Mouse (Mus musculus) CH12.LX (cell line): ENCODE measurements at regions not wholly inside any gene's neighbourhood (a gene's known extent, or its start where the extent isn't known, plus 50 kb on each side); places are given as distances from the start of the nearest gene placed in this dataset.

ENCODE experiments used
- DNase-seq: peaks from one replicate; pipeline ENCODE4 v3.0.0-alpha.2; 2013; ENCODE audit errors: extremely low read depth
- H3K27ac ChIP-seq: 2 replicates; pipeline ENCODE4 v1.5.1; 2012; ENCODE audit warnings: low read depth, mild to moderate bottlenecking, control low read depth, moderate library complexity; ENCODE audit not compliant: insufficient read depth
- H3K27me3 ChIP-seq: replicated peaks from 2 replicates; pipeline ENCODE3; 2012; ENCODE audit warnings: inconsistent platforms
- H3K36me3 ChIP-seq, 2 experiments: replicated peaks in 1 of 2; 2 replicates each; pipeline versions ENCODE3 to v1.6.1; 2012; ENCODE audit warnings: inconsistent platforms in 1 of 2, low read length in 1 of 2, mild to moderate bottlenecking in 1 of 2, mixed read lengths in 1 of 2, moderate library complexity in 1 of 2; ENCODE audit not compliant: control insufficient read depth in 1 of 2, insufficient read depth in 1 of 2
- H3K4me1 ChIP-seq, 2 experiments: 2 replicates each; pipeline ENCODE4 v1.6.1; 2012; ENCODE audit warnings: inconsistent platforms in 1 of 2, moderate library complexity in 1 of 2; ENCODE audit not compliant: insufficient read depth in 2 of 2, control insufficient read depth in 1 of 2
- H3K4me2 ChIP-seq: 2 replicates; pipeline ENCODE4 v1.6.1; 2012; ENCODE audit warnings: low read depth, mild to moderate bottlenecking, control low read depth; ENCODE audit not compliant: poor library complexity, insufficient read depth, severe bottlenecking
- H3K4me3 ChIP-seq, 3 experiments: fragments of 150-350 bp in 1 of 3; sonication (generic) in 1 of 3; replicated peaks in 1 of 3; 2 replicates each; pipeline versions ENCODE3 to v1.5.1; 2011 to 2012; ENCODE audit warnings: low read depth in 2 of 3, low read length in 2 of 3, mild to moderate bottlenecking in 2 of 3, moderate library complexity in 2 of 3, control low read depth in 1 of 3, improper control_type of control experiment in 1 of 3, inconsistent platforms in 1 of 3, mixed read lengths in 1 of 3; ENCODE audit not compliant: poor library complexity in 1 of 3
- H3K79me2 ChIP-seq: replicated peaks from 2 replicates; pipeline ENCODE4 v1.6.1; 2012; ENCODE audit warnings: mild to moderate bottlenecking, moderate library complexity; ENCODE audit not compliant: control insufficient read depth, poor library complexity, insufficient read depth, severe bottlenecking; ENCODE audit errors: extremely low read depth
- H3K9ac ChIP-seq: 2 replicates; pipeline ENCODE4 v1.6.1; 2012; ENCODE audit warnings: low read depth, mild to moderate bottlenecking, control low read depth, moderate library complexity; ENCODE audit not compliant: insufficient read depth
- H3K9me3 ChIP-seq: replicated peaks from 2 replicates; pipeline ENCODE3; 2012; ENCODE audit warnings: low read length, inconsistent platforms, mixed read lengths
- EP300 ChIP-seq: IDR thresholded peaks from 2 replicates; pipeline ENCODE4 v1.6.1; 2011; ENCODE audit warnings: low read length, improper control_type of control experiment
- ETS1 ChIP-seq: conservative IDR thresholded peaks from 2 replicates; pipeline ENCODE4 v1.6.1; 2012; ENCODE audit warnings: low read depth, mild to moderate bottlenecking, inconsistent platforms, low read length, improper control_type of control experiment, moderate library complexity
- HCFC1 ChIP-seq: IDR thresholded peaks from 2 replicates; pipeline ENCODE4 v1.6.1; 2012; ENCODE audit warnings: low read depth, mild to moderate bottlenecking, inconsistent platforms, low read length, improper control_type of control experiment
- IRF4 ChIP-seq: IDR thresholded peaks from 2 replicates; pipeline ENCODE4 v1.6.1; 2014; ENCODE audit warnings: low read depth, mild to moderate bottlenecking, inconsistent platforms, low read length, improper control_type of control experiment
- JUN ChIP-seq: IDR thresholded peaks from 2 replicates; pipeline ENCODE4 v1.6.1; 2011; ENCODE audit warnings: low read depth, mild to moderate bottlenecking, low read length, improper control_type of control experiment, moderate library complexity; ENCODE audit not compliant: insufficient read depth
- JUND ChIP-seq: conservative IDR thresholded peaks from 2 replicates; pipeline ENCODE4 v1.6.1; 2011; ENCODE audit warnings: low read depth, low read length, improper control_type of control experiment
- KAT2A ChIP-seq: IDR thresholded peaks from 2 replicates; pipeline ENCODE4 v1.6.1; 2012; ENCODE audit warnings: low read length, improper control_type of control experiment, inconsistent platforms; ENCODE audit not compliant: insufficient replicate concordance
- MAFK ChIP-seq: IDR thresholded peaks from 2 replicates; pipeline ENCODE4 v1.6.1; 2011; ENCODE audit warnings: low read length, improper control_type of control experiment; ENCODE audit not compliant: insufficient replicate concordance
- MAX ChIP-seq: IDR thresholded peaks from 2 replicates; pipeline ENCODE4 v1.6.1; 2011; ENCODE audit warnings: low read length, improper control_type of control experiment
- MAZ ChIP-seq: IDR thresholded peaks from 2 replicates; pipeline ENCODE4 v1.6.1; 2012; ENCODE audit warnings: low read depth, mild to moderate bottlenecking, inconsistent platforms, low read length, improper control_type of control experiment, moderate library complexity
- MXI1 ChIP-seq: IDR thresholded peaks from 2 replicates; pipeline ENCODE4 v1.6.1; 2011; ENCODE audit warnings: mild to moderate bottlenecking, low read depth, low read length, improper control_type of control experiment
- MYC ChIP-seq: IDR thresholded peaks from 2 replicates; pipeline ENCODE4 v1.6.1; 2011; ENCODE audit warnings: low read depth, mild to moderate bottlenecking, improper control_type of control experiment, low read length
- NRF1 ChIP-seq: IDR thresholded peaks from 2 replicates; pipeline ENCODE4 v1.6.1; 2014; ENCODE audit warnings: low read depth, mild to moderate bottlenecking, inconsistent platforms, low read length, improper control_type of control experiment, moderate library complexity
- PAX5 ChIP-seq: IDR thresholded peaks from 2 replicates; pipeline ENCODE4 v1.6.1; 2012; ENCODE audit warnings: low read length, inconsistent platforms, mixed read lengths
- POLR2A ChIP-seq: IDR thresholded peaks from 2 replicates; pipeline ENCODE4 v1.6.1; 2011; ENCODE audit warnings: low read depth, mild to moderate bottlenecking, improper control_type of control experiment, low read length
- POLR2AphosphoS2 ChIP-seq: IDR thresholded peaks from 2 replicates; pipeline ENCODE4 v1.6.1; 2011; ENCODE audit warnings: low read depth, low read length, improper control_type of control experiment
- RAD21 ChIP-seq: IDR thresholded peaks from 2 replicates; pipeline ENCODE4 v1.6.1; 2011; ENCODE audit warnings: low read depth, mild to moderate bottlenecking, low read length, improper control_type of control experiment, moderate library complexity
- SMC3 ChIP-seq: IDR thresholded peaks from 2 replicates; pipeline ENCODE4 v1.6.1; 2011; ENCODE audit warnings: low read depth, low read length, improper control_type of control experiment
- TBP ChIP-seq: conservative IDR thresholded peaks from 2 replicates; pipeline ENCODE4 v1.6.1; 2011; ENCODE audit warnings: low read depth, low read length, improper control_type of control experiment
- TCF12 ChIP-seq: IDR thresholded peaks from 2 replicates; pipeline ENCODE4 v1.6.1; 2014; ENCODE audit warnings: low read depth, mild to moderate bottlenecking, inconsistent platforms, low read length, improper control_type of control experiment
- UBTF ChIP-seq: IDR thresholded peaks from 2 replicates; pipeline ENCODE4 v1.6.1; 2012; ENCODE audit warnings: low read depth, mild to moderate bottlenecking, inconsistent platforms, low read length, improper control_type of control experiment, moderate library complexity
- USF1 ChIP-seq: IDR thresholded peaks from 2 replicates; pipeline ENCODE4 v1.6.1; 2014; ENCODE audit warnings: low read depth, mild to moderate bottlenecking, inconsistent platforms, low read length, improper control_type of control experiment
- USF2 ChIP-seq: conservative IDR thresholded peaks from 2 replicates; pipeline ENCODE4 v1.6.1; 2011; ENCODE audit warnings: low read depth, low read length, improper control_type of control experiment
- ZMIZ1 ChIP-seq: IDR thresholded peaks from 2 replicates; pipeline ENCODE4 v1.6.1; 2012; ENCODE audit warnings: low read depth, mild to moderate bottlenecking, inconsistent platforms, low read length, improper control_type of control experiment
- dilution Hi-C: fragments of 300-500 bp; cut with MboI; formaldehyde crosslinking; loops from 2 replicates; pipeline ENCODE4 v1.14.3; 2020; ENCODE audit warnings: low sequenced_read_pairs; ENCODE audit not compliant: extremely low pct_unique_long_range_greater_than_20kb, extremely low pct_ligation_motif_present
- in situ Hi-C: fragments of 300-500 bp; cut with MboI; formaldehyde crosslinking; loops from 3 replicates; pipeline ENCODE4 v1.14.3; 2019; ENCODE audit warnings: low sequenced_read_pairs, low pct_ligation_motif_present, low pct_unique_long_range_greater_than_20kb, mixed read lengths

- DNase-seq: no peak
- no peak overlapping the region for H3K4me2 ChIP-seq
- H3K79me2 ChIP-seq: no peaks in the 10 kb centered on the region
- dilution Hi-C loops: no loop called here
- no peak overlapping the region for H3K27ac ChIP-seq
- in situ Hi-C loops: loop anchor here (25.0 kb wide), 1 partner anchor 902 kb away; no protein-coding TSS in a partner anchor
- no peak overlapping the region for H3K4me3 ChIP-seq
- no peaks in the 10 kb centered on the region for H3K27me3 ChIP-seq
- H3K9ac ChIP-seq: no peak overlapping the region
- no peaks in the 10 kb centered on the region for H3K36me3 ChIP-seq
- TF ChIP-seq JUND (no peak), POLR2AphosphoS2 (no peak), MYC (no peak), MAZ (no peak), PAX5 (no peak), SMC3 (no peak), HCFC1 (no peak), RAD21 (no peak), UBTF (no peak), USF2 (no peak), ETS1 (no peak), TBP (no peak), EP300 (no peak)
- TF ChIP-seq, all 38 proteins: peak for 0
- Histone ChIP-seq H3K4me1 (peaks cover 0 to 15% of the 10 kb centered on the region in 2 experiments; a peak in 2 of 4 replicates), H3K9me3 (no peaks in the 10 kb centered on the region)
These were observed 53.7 kb upstream of the Cd180 start for GRCm38 (mm10) chr13:102639651-102640050.

- Histone ChIP-seq H3K27me3 (no peaks in the 10 kb centered on the region), H3K4me1 (peaks cover 0 to 17% of the 10 kb centered on the region in 2 experiments; a peak in 2 of 4 replicates), H3K4me2 (no peak overlapping the region), H3K27ac (no peak overlapping the region), H3K79me2 (no peaks in the 10 kb centered on the region), H3K9ac (no peak overlapping the region), H3K4me3 (no peak overlapping the region), H3K9me3 (no peaks in the 10 kb centered on the region), H3K36me3 (no peaks in the 10 kb centered on the region)
- TF ChIP-seq HCFC1 (no peak), ZMIZ1 (no peak), KAT2A (no peak), TCF12 (no peak), NRF1 (no peak), IRF4 (no peak), MAFK (no peak), MAX (no peak), USF1 (no peak), POLR2A (no peak), MXI1 (no peak), JUN (no peak), USF2 (no peak), ETS1 (no peak)
- no peak for DNase-seq
- dilution Hi-C loops: no loop called here
- in situ Hi-C loops: loop anchor here (25.0 kb wide), 1 partner anchor 903 kb away; no protein-coding TSS in a partner anchor
These were observed 53.2 kb upstream of the Cd180 start for GRCm38 (mm10) chr13:102640171-102640570.
